Mouse (Mus musculus): Measurements from ENCODE around the gene Lpin1. TPM values are rescaled to one million over a fixed set of nuclear protein-coding genes. Genes with fewer than 3 reads are reported as not detected.

Lpin1 gene
- polyA plus RNA-seq, 1 experiment from 2014 or later = 4.9 TPM

- H3K4me3 ChIP-seq = no peak overlapping the region
- H3K36me3 ChIP-seq = peaks cover 53% of the 10 kb centered on the region
- 51% methylated on average over 11 of the region's 11 CpGs for WGBS
- H3K9me3 ChIP-seq = no peaks in the 10 kb centered on the region
- H3K4me2 ChIP-seq = no peak overlapping the region
- H3K27me3 ChIP-seq (replicated peaks) = no peaks in the 10 kb centered on the region
- H3K9ac ChIP-seq = peak overlapping the region; percentile 16; the same call in 1 of the 2 replicates
- peak overlapping the region; percentile 22 for H3K27ac ChIP-seq (replicated peaks)
- peaks cover 13% of the 10 kb centered on the region for H3K4me1 ChIP-seq
- ATAC-seq (ENCODE audit: extremely low read depth, insufficient number of reproducible peaks, low FRiP score, low TSS enrichment) = no peak
Observed at GRCm38 (mm10) chr12:16568936-16569650, 41.7 kb downstream of the Lpin1 start.

GRCm38 (mm10) chr12:16568496-16568895, 42.3 kb downstream of the Lpin1 start:
- Histone ChIP-seq H3K9ac (no peak overlapping the region), H3K36me3 (peaks cover 55% of the 10 kb centered on the region), H3K4me2 (no peak overlapping the region), H3K4me3 (no peak overlapping the region), H3K9me3 (no peaks in the 10 kb centered on the region), H3K27me3 (replicated peaks) (no peaks in the 10 kb centered on the region), H3K4me1 (peaks cover 13% of the 10 kb centered on the region), H3K27ac (replicated peaks) (no peak overlapping the region)
- WGBS = 29% methylated on average over 4 of the region's 4 CpGs
- no peak for ATAC-seq (ENCODE audit: extremely low read depth, insufficient number of reproducible peaks, low FRiP score, low TSS enrichment)

- Histone ChIP-seq H3K27me3 (replicated peaks) (no peaks in the 10 kb centered on the region), H3K4me1 (peaks cover 13% of the 10 kb centered on the region), H3K27ac (replicated peaks) (no peak overlapping the region), H3K4me2 (no peak overlapping the region), H3K9me3 (no peaks in the 10 kb centered on the region), H3K4me3 (no peak overlapping the region), H3K36me3 (peaks cover 57% of the 10 kb centered on the region), H3K9ac (no peak overlapping the region)
- no peak for ATAC-seq (ENCODE audit: extremely low read depth, insufficient number of reproducible peaks, low FRiP score, low TSS enrichment)
- WGBS = 82% methylated on average over 6 of the region's 6 CpGs
Observed at GRCm38 (mm10) chr12:16568090-16568489, 42.7 kb downstream of the Lpin1 start.

GRCm38 (mm10) chr12:16563427-16563826, 47.3 kb downstream of the Lpin1 start:
- no peak overlapping the region for H3K9ac ChIP-seq
- no peak for ATAC-seq (ENCODE audit: extremely low read depth, insufficient number of reproducible peaks, low FRiP score, low TSS enrichment)
- peaks cover 72% of the 10 kb centered on the region for H3K36me3 ChIP-seq

GRCm38 (mm10) chr12:16562647-16563046, 48.1 kb downstream of the Lpin1 start:
- Histone ChIP-seq H3K4me3 (no peak overlapping the region), H3K36me3 (peaks cover 74% of the 10 kb centered on the region), H3K4me1 (0 out of 2 replicates have a peak, but pooled peaks cover 4% of the 10 kb centered on the region), H3K27me3 (replicated peaks) (no peaks in the 10 kb centered on the region), H3K9ac (no peak overlapping the region; the same call in 1 of the 2 replicates), H3K4me2 (no peak overlapping the region), H3K27ac (replicated peaks) (no peak overlapping the region), H3K9me3 (no peaks in the 10 kb centered on the region)
- 88% methylated on average over 10 of the region's 10 CpGs for WGBS
- ATAC-seq (ENCODE audit: extremely low read depth, insufficient number of reproducible peaks, low FRiP score, low TSS enrichment) = no peak

More at GRCm38 (mm10) chr12:16563427-16563826, 47.3 kb downstream of the Lpin1 start:
- H3K9me3 ChIP-seq = no peaks in the 10 kb centered on the region
- 0 out of 2 replicates have a peak, but pooled peaks cover 4% of the 10 kb centered on the region for H3K4me1 ChIP-seq
- no peaks in the 10 kb centered on the region for H3K27me3 ChIP-seq (replicated peaks)
- no peak overlapping the region for H3K4me3 ChIP-seq
- no peak overlapping the region for H3K27ac ChIP-seq (replicated peaks)
- no peak overlapping the region for H3K4me2 ChIP-seq
- WGBS = 62% methylated on average over 9 of the region's 9 CpGs

- H3K4me2 ChIP-seq = no peak overlapping the region
- H3K9ac ChIP-seq = no peak overlapping the region
- no peak for ATAC-seq (ENCODE audit: extremely low read depth, insufficient number of reproducible peaks, low FRiP score, low TSS enrichment)
- no peaks in the 10 kb centered on the region for H3K27me3 ChIP-seq (replicated peaks)
- 0 out of 2 replicates have a peak, but pooled peaks cover 4% of the 10 kb centered on the region for H3K4me1 ChIP-seq
- no peaks in the 10 kb centered on the region for H3K9me3 ChIP-seq
- H3K27ac ChIP-seq (replicated peaks) = no peak overlapping the region
- 45% methylated on average over 8 of the region's 8 CpGs for WGBS
- peaks cover 71% of the 10 kb centered on the region for H3K36me3 ChIP-seq
- no peak overlapping the region for H3K4me3 ChIP-seq
Observed at GRCm38 (mm10) chr12:16562181-16562580, 48.6 kb downstream of the Lpin1 start.

- peaks cover 31% of the 10 kb centered on the region for H3K4me1 ChIP-seq
- WGBS = 51% methylated on average over 4 of the region's 4 CpGs
- H3K4me3 ChIP-seq = no peak overlapping the region
- H3K9me3 ChIP-seq = no peaks in the 10 kb centered on the region
- H3K36me3 ChIP-seq = peaks cover 53% of the 10 kb centered on the region
- H3K9ac ChIP-seq = no peak overlapping the region; the same call in 1 of the 2 replicates
- H3K27ac ChIP-seq (replicated peaks) = no peak overlapping the region
- no peak overlapping the region for H3K4me2 ChIP-seq
- ATAC-seq (ENCODE audit: extremely low read depth, insufficient number of reproducible peaks, low FRiP score, low TSS enrichment) = no peak
- no peaks in the 10 kb centered on the region for H3K27me3 ChIP-seq (replicated peaks)
Observed at GRCm38 (mm10) chr12:16557271-16557670, 53.5 kb downstream of the Lpin1 start.

GRCm38 (mm10) chr12:16554171-16554570, 56.6 kb downstream of the Lpin1 start:
- H3K27ac ChIP-seq (replicated peaks) = peak overlapping the region; percentile 74
- no peak overlapping the region for H3K4me3 ChIP-seq
- no peak for ATAC-seq (ENCODE audit: extremely low read depth, insufficient number of reproducible peaks, low FRiP score, low TSS enrichment)
- WGBS = 44% methylated on average over 8 of the region's 8 CpGs
- H3K9me3 ChIP-seq = no peaks in the 10 kb centered on the region
- peaks cover 51% of the 10 kb centered on the region for H3K4me1 ChIP-seq
- H3K9ac ChIP-seq = no peak overlapping the region
- no peaks in the 10 kb centered on the region for H3K27me3 ChIP-seq (replicated peaks)
- no peak overlapping the region for H3K4me2 ChIP-seq
- peaks cover 34% of the 10 kb centered on the region for H3K36me3 ChIP-seq

- no peak overlapping the region for H3K4me3 ChIP-seq
- peaks cover 51% of the 10 kb centered on the region for H3K4me1 ChIP-seq
- ATAC-seq (ENCODE audit: extremely low read depth, insufficient number of reproducible peaks, low FRiP score, low TSS enrichment) = no peak
- no peaks in the 10 kb centered on the region for H3K9me3 ChIP-seq
- H3K27ac ChIP-seq (replicated peaks) = no peak overlapping the region
- WGBS = 74% methylated on average over 13 of the region's 13 CpGs
- H3K9ac ChIP-seq = no peak overlapping the region
- H3K36me3 ChIP-seq = peaks cover 35% of the 10 kb centered on the region
- H3K4me2 ChIP-seq = no peak overlapping the region
- H3K27me3 ChIP-seq (replicated peaks) = no peaks in the 10 kb centered on the region
Observed at GRCm38 (mm10) chr12:16552108-16552771, 58.5 kb downstream of the Lpin1 start.

- peak overlapping the region; percentile 45; the same call in 1 of the 2 replicates for H3K9ac ChIP-seq
- peaks cover 53% of the 10 kb centered on the region for H3K4me1 ChIP-seq
- no peak overlapping the region for H3K4me3 ChIP-seq
- no peak for ATAC-seq (ENCODE audit: extremely low read depth, insufficient number of reproducible peaks, low FRiP score, low TSS enrichment)
- peaks cover 47% of the 10 kb centered on the region for H3K36me3 ChIP-seq
- H3K4me2 ChIP-seq = no peak overlapping the region
- no peaks in the 10 kb centered on the region for H3K27me3 ChIP-seq (replicated peaks)
- H3K9me3 ChIP-seq = no peaks in the 10 kb centered on the region
- peak overlapping the region; percentile 32 for H3K27ac ChIP-seq (replicated peaks)
- WGBS = 57% methylated on average over 12 of the region's 12 CpGs
Observed at GRCm38 (mm10) chr12:16550983-16551454, 59.7 kb downstream of the Lpin1 start.

GRCm38 (mm10) chr12:16548824-16549375, 61.9 kb downstream of the Lpin1 start:
- H3K27me3 ChIP-seq (replicated peaks) = no peaks in the 10 kb centered on the region
- no peak overlapping the region for H3K27ac ChIP-seq (replicated peaks)
- no peak for ATAC-seq (ENCODE audit: extremely low read depth, insufficient number of reproducible peaks, low FRiP score, low TSS enrichment)
- peaks cover 63% of the 10 kb centered on the region for H3K36me3 ChIP-seq
- no peaks in the 10 kb centered on the region for H3K9me3 ChIP-seq
- H3K4me3 ChIP-seq = no peak overlapping the region
- H3K4me1 ChIP-seq = peaks cover 43% of the 10 kb centered on the region
- H3K9ac ChIP-seq = no peak overlapping the region
- H3K4me2 ChIP-seq = no peak overlapping the region
- WGBS = 83% methylated on average over 12 of the region's 12 CpGs

Data from heart, embryonic 13.5 days (tissue).